Mouse (Mus musculus): Measurements from ENCODE around the gene Fstl4.
A peak's percentile ranks its signal among the peaks of the same experiment; 100 is the strongest.

Gene Fstl4

GRCm38 (mm10) chr11:53202459-53203250, 438.2 kb downstream of the Fstl4 start:
- DNase-seq (ENCODE audit: low spot score in 2 of 2), result no peak

DNA sequence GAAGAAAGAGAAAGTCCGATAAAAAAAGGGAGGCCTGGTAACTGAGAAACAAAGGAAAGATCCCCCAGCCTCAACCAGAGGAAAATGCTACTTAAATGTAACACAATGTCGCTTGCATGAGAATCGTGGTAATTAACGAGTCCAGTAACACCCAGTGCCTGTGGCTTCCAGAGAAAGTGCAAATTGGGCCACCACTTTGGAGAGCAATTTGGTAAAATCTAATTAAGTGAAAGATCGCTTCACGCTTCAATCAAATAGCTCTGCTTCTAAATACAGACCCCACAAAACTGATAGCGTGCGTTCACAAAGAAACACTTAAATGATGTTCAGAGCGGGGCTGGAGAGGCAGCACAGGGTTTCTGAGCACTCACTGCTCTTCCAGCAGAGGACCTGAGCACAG, 446.4 kb downstream of the Fstl4 start:
- no peak for DNase-seq (ENCODE audit: low spot score in 2 of 2)

GRCm38 (mm10) chr11:53229011-53229410, 464.6 kb downstream of the Fstl4 start:
- peak; percentile 70 to 73 for DNase-seq (ENCODE audit: low spot score in 2 of 2)

- no peak for DNase-seq (ENCODE audit: low spot score in 2 of 2)
Observed at GRCm38 (mm10) chr11:53231836-53232235, 467.4 kb downstream of the Fstl4 start.

GRCm38 (mm10) chr11:53233590-53233989, 469.2 kb downstream of the Fstl4 start:
- DNase-seq (ENCODE audit: low spot score in 2 of 2), result no peak
